Mouse (Mus musculus): ENCODE results near the gene Cfap43. TPM values are rescaled to one million over a fixed set of nuclear protein-coding genes. Genes with fewer than 3 reads are reported as not detected.

The Cfap43 gene
- 1.9 and 3.2 TPM in 2 replicates for polyA plus RNA-seq (2012; rRNA removed)

GRCm38 (mm10) chr19:47919126-47919965 is at the start of gene Cfap43, which contains the start of gene Itprip:
Cfap43 (minus strand) TSS chr19:47919287.
Itprip (minus strand) TSS chr19:47919299.

GRCm38 (mm10) chr19:47937443-47938406 is 18.6 kb upstream of the Cfap43 start, which contains the start of gene Cfap58:
Cfap58 (plus strand) TSS chr19:47937675.

DNA sequence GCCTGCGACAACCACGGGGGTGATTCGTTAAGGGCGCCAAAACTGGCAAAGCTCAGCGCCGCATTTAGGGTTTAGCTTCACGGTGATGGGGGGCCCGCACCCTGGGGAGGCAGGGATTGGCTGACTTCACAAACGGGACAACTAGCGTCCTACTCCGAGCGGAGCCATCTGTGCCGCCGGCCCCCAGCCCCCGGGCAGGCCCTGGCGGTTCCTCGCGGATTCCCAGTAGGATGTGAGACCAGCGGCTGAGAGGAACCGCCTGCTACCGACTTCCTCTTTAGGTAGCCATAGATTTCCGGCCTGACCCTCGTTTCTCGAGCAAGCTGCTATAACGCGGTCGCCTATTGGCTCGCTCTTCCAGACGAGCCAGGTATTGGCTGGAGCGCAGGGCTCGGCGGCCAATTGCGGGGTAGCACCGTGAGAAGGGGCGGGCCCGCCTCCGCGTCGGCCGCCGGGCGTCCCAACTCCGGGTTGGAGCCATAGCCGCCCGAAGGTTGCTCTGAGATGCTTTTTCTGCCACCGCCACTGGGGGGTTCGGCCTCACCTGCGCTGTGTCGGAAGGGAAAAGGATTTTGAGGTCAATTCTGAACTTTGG is 53.6 kb downstream of the Cfap43 start, which contains the start of gene Gsto2:
TSS of gene Gsto2 (plus strand) at position 182 of the 595 bp plus-strand sequence.

DNA sequence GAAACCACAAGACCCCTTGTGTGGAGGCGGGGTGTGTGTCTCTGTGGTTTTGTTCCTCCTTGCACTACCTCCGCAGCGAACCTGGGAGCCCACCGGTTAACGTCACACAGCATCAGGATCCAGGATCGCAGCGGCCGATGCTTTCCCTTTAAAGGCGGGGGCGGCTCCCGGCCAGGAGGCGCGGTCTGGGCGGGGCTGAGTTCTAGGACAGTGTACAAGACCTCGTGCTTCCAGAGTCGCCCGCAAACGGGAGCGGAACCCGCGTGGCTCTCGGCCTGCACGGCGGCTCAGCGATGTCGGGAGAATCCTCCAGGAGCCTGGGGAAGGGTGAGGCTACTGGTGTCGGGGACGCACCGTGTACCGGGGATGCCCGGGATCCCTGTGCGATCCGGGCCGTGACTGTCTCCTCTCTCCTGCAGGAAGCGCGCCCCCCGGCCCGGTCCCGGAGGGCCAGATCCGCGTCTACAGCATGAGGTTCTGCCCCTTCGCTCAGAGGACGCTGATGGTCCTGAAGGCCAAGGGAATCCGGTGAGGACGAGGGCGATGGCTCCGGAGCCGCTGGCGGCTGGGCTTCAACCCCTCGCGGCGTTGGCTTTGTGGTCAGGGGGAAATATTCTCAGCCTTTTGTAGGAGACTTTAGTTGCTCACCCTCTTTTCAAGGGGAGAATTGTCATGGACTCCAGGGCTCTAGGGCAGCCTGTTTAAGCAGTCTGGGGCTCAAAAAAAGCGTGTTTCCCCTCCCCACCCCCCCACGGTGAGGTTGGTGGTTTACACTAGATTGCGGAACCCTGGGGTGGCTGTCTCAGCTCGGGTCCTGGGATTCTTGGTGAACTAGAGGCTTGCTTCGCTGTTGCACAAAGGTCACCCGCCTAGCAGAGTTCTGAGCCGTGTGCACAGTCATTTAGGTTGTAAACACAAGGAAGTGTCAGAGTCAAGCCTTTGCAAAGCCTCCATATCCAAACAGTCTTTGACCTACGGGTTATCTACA is 64.0 kb downstream of the Cfap43 start, which contains the start of gene Gsto1:
TSS of gene Gsto1 (plus strand) at position 175 of the 988 bp plus-strand sequence.

DNA sequence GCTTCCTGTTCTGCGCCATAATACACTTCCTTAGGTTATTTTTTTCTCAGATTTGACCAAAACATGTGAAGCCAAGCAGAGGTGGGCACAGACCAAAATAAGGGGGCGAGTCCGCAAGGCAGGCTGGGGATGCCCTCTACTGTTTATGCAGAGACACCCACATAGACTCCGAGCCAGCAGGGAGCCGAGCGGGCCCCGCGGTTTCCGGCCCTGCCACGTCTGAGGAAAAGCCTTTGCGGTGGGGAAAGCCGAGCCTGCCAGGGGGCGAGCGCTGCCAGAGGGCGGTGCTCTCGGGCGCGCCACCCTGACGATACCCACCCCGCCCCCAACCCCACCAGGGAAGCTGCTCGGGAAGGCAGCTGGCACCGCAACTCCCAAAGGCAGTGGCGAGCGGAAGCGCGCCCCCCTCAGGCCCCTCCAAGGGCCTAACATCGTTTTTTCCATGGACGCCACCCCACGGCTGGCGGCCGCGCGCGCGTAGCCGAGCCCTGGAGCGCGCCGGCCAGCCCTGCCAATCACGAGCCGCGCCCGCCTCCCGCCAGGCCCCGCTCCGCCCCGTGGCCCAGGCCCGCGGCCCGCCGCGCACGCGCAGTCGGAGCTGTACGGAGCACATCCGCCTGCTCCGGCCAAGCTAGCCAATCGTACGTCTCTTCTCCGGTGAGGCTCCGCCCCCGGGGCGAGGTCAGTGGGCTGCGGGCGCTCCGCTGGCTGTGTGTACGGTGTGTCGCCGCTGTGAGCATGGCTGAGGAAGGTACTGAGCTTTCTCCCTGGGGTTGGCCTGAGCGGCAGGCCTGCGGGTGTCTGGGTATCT is 187.8 kb downstream of the Cfap43 start, which contains the start of gene Sfr1:
TSS of gene Sfr1 (plus strand) at position 612 of the 811 bp plus-strand sequence.

DNA sequence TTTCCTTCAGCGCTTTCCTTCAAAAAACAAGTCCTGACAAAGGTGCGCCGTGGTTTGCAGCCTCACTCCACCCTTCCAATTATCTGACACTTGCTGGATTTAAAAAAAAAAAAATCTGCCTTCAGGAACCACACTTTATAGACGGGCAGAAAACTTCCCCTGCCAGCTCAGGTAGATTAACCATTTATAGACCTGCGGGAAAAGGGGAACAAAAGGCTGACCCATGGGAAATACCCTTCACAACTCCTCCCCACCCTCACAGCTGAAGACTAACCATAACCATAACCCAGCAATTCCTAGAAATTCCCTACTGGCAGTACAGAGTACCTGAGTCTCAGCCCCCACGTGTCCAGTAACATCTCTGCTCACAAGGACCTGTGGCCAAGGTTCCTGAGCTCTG is 227.1 kb downstream of the Cfap43 start, which contains the start of gene Col17a1:
TSS of gene Col17a1 (minus strand) at position 101 of the 400 bp plus-strand sequence.

Other genes starting within 250 kb of the Cfap43 start
- gene Col17a1, start 227.2 kb downstream of the Cfap43 start, polyA plus RNA-seq (2012; rRNA removed) = 0.35 and 0.47 TPM in 2 replicates
- gene Sfr1, start 187.6 kb downstream of the Cfap43 start, polyA plus RNA-seq (2012; rRNA removed) = 90.2 and 102 TPM in 2 replicates
- 91.5 and 96.0 TPM in 2 replicates for gene Gsto1, start 64.3 kb downstream of the Cfap43 start, polyA plus RNA-seq (2012; rRNA removed)
- gene Gsto2, start 53.8 kb downstream of the Cfap43 start, polyA plus RNA-seq (2012; rRNA removed) = 1.0 and 1.2 TPM in 2 replicates
- 2.3 and 2.5 TPM in 2 replicates for gene Itprip, start within 50 bp of the Cfap43 start, polyA plus RNA-seq (2012; rRNA removed)
- 0.31 and 0.44 TPM in 2 replicates for gene Cfap58, start 18.4 kb upstream of the Cfap43 start, polyA plus RNA-seq (2012; rRNA removed)

All from central nervous system, embryonic 18 days (tissue).